Mouse (Mus musculus): ENCODE measurements around the gene Ranbp17. TPM values are rescaled to one million over a fixed set of nuclear protein-coding genes. Genes with fewer than 3 reads are reported as not detected.

Ranbp17 gene
- total and polyA plus RNA-seq, 2 experiments = 0.02 to 0.09 TPM

GRCm38 (mm10) chr11:33201626-33202010, 311.9 kb downstream of the Ranbp17 start:
- Histone ChIP-seq H3K27ac (replicated peaks; ENCODE audit: insufficient read depth, low read depth, low read length) (no peak overlapping the region), H3K4me3 (ENCODE audit: insufficient read depth, low read depth, low read length) (no peak overlapping the region), H3K27me3 (ENCODE audit: control insufficient read depth, insufficient read depth, low read length) (peaks cover 60% of the 10 kb centered on the region), H3K9ac (ENCODE audit: low read depth, low read length) (no peak overlapping the region), H3K4me1 (ENCODE audit: control insufficient read depth, insufficient read depth, low read length) (peaks cover 2% of the 10 kb centered on the region; the same call in 1 of the 2 replicates), H3K36me3 (ENCODE audit: control insufficient read depth, insufficient read depth, low read length) (no peaks in the 10 kb centered on the region), H3K79me2 (ENCODE audit: control insufficient read depth, insufficient read depth, low read length) (no peaks in the 10 kb centered on the region)
- DNase-seq (ENCODE audit: extremely low read depth, low read depth, low spot score) = no peak
- TF ChIP-seq POLR2A (IDR thresholded peaks at IDR 0.05; ENCODE audit: extremely low read depth, insufficient read depth, low read length) (no peak), CTCF (IDR thresholded peaks at IDR 0.05; ENCODE audit: low read depth, low read length) (no peak)
- 6% methylated on average over 19 of the region's 19 CpGs for WGBS

DNA sequence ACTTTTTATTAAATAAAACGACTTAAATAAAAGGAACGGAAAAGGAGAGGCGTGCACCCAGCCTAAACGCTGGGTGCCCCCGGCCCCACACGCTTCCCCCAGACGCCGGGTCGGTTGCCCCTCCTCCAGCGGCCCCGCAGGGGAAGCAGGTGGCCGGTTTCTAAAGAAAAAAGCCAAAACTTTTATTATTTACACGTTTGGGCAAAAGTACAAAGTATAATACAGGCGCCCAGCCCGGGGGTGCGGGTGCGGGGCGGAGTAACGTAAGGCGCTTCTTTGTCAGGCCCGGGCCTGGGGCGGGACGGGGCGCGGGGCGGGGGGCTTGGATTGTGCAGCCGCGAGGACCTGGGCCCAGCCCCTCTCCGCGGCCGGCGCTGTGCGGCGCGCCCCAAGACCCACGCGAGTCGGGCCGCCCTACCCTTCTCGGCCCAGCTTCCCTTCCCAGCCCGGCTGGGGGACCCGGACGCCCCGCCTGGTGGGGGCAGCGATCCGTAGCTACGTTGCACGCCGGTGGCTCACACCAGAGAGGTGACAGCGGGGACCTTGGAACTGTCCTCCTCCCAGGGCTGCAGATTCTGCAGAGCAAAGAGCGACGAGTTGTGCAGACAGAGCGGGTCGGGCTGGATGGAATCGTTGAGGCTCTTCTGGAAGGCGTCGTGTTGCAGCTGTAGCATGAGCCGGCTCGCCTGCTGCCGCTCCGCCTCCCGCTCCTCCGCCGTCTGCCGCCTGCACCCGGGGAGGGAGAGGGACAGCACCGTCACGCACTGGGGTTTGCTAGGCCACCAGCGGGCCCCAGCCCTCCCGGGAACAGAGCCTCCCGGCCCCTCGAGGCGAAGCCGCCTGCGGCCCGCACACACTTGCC, 312.6 kb downstream of the Ranbp17 start:
- H3K4me3 ChIP-seq (ENCODE audit: insufficient read depth, low read depth, low read length) = no peak overlapping the region
- DNase-seq (ENCODE audit: extremely low read depth, low read depth, low spot score) = no peak
- H3K79me2 ChIP-seq (ENCODE audit: control insufficient read depth, insufficient read depth, low read length) = no peaks in the 10 kb centered on the region
- peaks cover 60% of the 10 kb centered on the region for H3K27me3 ChIP-seq (ENCODE audit: control insufficient read depth, insufficient read depth, low read length)
- H3K36me3 ChIP-seq (ENCODE audit: control insufficient read depth, insufficient read depth, low read length) = no peaks in the 10 kb centered on the region
- no peak overlapping the region for H3K27ac ChIP-seq (replicated peaks; ENCODE audit: insufficient read depth, low read depth, low read length)
- H3K9ac ChIP-seq (ENCODE audit: low read depth, low read length) = no peak overlapping the region
- 3% methylated on average over 76 of the region's 76 CpGs for WGBS
- H3K4me1 ChIP-seq (ENCODE audit: control insufficient read depth, insufficient read depth, low read length) = peaks cover 2% of the 10 kb centered on the region; the same call in 1 of the 2 replicates
- no peak for TF ChIP-seq CTCF (IDR thresholded peaks at IDR 0.05; ENCODE audit: low read depth, low read length)
- no peak for TF ChIP-seq POLR2A (IDR thresholded peaks at IDR 0.05; ENCODE audit: extremely low read depth, insufficient read depth, low read length)

DNA sequence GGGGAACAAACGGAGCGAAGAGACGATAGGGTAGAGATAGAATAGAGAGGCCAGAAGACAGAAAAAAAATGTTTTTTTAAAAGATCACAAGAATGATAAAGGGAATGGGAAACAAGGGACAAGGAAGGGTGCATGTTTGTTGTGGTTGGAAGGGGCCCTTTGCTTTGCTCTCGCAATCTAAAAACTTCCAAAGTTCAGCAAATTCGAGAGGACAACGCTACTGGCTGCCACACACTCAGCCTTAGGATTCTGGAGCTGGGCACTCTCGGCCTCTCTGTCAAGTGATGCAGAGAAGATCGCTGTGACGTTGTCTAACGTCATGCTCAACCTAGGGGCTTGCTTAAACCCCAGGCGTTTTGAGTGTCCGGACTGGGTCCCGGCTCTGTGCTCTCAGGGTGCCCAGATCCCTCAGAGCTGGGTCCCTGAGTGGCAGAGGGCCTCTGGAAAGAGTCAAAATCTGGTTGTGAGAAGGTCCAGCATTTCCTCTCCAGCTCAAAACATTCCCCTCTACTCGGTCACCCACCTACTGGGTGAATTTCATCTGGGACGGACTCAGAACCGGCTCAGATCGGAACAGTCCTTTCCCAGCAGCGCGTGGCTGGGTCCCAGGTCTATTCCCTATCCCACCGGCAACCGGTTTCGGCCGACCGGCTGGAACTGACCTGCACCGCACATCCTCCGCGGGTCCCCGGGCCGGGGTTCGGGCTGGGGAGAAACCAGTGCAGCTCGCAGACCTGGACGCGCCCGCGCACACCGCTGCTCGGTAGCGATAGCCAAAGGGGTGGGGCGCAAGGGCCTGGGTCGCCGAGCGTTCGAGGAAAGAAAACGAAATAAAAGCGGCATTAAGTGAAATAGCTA, 313.4 kb downstream of the Ranbp17 start:
- no peak for DNase-seq (ENCODE audit: extremely low read depth, low read depth, low spot score)
- peaks cover 53% of the 10 kb centered on the region for H3K27me3 ChIP-seq (ENCODE audit: control insufficient read depth, insufficient read depth, low read length)
- H3K27ac ChIP-seq (replicated peaks; ENCODE audit: insufficient read depth, low read depth, low read length) = no peak overlapping the region
- no peak for TF ChIP-seq CTCF (IDR thresholded peaks at IDR 0.05; ENCODE audit: low read depth, low read length)
- peaks cover 2% of the 10 kb centered on the region; the same call in 1 of the 2 replicates for H3K4me1 ChIP-seq (ENCODE audit: control insufficient read depth, insufficient read depth, low read length)
- H3K79me2 ChIP-seq (ENCODE audit: control insufficient read depth, insufficient read depth, low read length) = no peaks in the 10 kb centered on the region
- H3K4me3 ChIP-seq (ENCODE audit: insufficient read depth, low read depth, low read length) = no peak overlapping the region
- H3K9ac ChIP-seq (ENCODE audit: low read depth, low read length) = no peak overlapping the region
- 3% methylated on average over 45 of the region's 45 CpGs for WGBS
- H3K36me3 ChIP-seq (ENCODE audit: control insufficient read depth, insufficient read depth, low read length) = no peaks in the 10 kb centered on the region

DNA sequence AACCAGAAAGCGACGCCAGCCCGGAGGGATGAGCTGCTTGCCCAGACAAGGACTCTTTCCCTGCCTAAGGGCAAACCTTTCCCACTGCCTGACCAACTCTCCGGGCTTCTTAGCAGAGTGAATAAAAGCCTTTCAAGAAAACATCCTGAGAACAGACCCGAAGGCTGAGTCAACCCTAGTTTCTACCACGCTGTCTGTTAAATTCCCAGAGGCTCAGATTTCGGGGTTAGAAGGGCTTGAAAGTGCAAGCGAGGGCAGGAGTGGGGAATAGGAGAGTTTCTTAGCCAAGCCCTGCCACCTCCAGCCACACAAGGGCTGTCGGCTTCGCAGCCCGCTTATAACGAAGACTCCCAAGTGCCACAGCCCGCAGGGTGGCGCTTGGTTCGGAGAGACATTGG, 314.4 kb downstream of the Ranbp17 start:
- Histone ChIP-seq H3K27ac (replicated peaks; ENCODE audit: insufficient read depth, low read depth, low read length) (no peak overlapping the region), H3K4me3 (ENCODE audit: insufficient read depth, low read depth, low read length) (no peak overlapping the region), H3K4me1 (ENCODE audit: control insufficient read depth, insufficient read depth, low read length) (peaks cover 2% of the 10 kb centered on the region; the same call in 1 of the 2 replicates), H3K9ac (ENCODE audit: low read depth, low read length) (no peak overlapping the region), H3K27me3 (ENCODE audit: control insufficient read depth, insufficient read depth, low read length) (peaks cover 48% of the 10 kb centered on the region), H3K79me2 (ENCODE audit: control insufficient read depth, insufficient read depth, low read length) (no peaks in the 10 kb centered on the region), H3K36me3 (ENCODE audit: control insufficient read depth, insufficient read depth, low read length) (no peaks in the 10 kb centered on the region)
- TF ChIP-seq POLR2A (IDR thresholded peaks at IDR 0.05; ENCODE audit: extremely low read depth, insufficient read depth, low read length) (no peak), CTCF (IDR thresholded peaks at IDR 0.05; ENCODE audit: low read depth, low read length) (no peak)
- WGBS = 8% methylated on average over 15 of the region's 15 CpGs
- DNase-seq (ENCODE audit: extremely low read depth, low read depth, low spot score) = no peak

- WGBS = 25% methylated on average over 22 of the region's 22 CpGs
These were observed 315.0 kb downstream of the Ranbp17 start for GRCm38 (mm10) chr11:33198351-33199116.

More at GRCm38 (mm10) chr11:33198351-33199116, 315.0 kb downstream of the Ranbp17 start:
- H3K27ac ChIP-seq (replicated peaks; ENCODE audit: insufficient read depth, low read depth, low read length) = no peak overlapping the region
- H3K79me2 ChIP-seq (ENCODE audit: control insufficient read depth, insufficient read depth, low read length) = no peaks in the 10 kb centered on the region
- H3K4me3 ChIP-seq (ENCODE audit: insufficient read depth, low read depth, low read length) = no peak overlapping the region
- H3K36me3 ChIP-seq (ENCODE audit: control insufficient read depth, insufficient read depth, low read length) = no peaks in the 10 kb centered on the region
- H3K9ac ChIP-seq (ENCODE audit: low read depth, low read length) = no peak overlapping the region
- TF ChIP-seq POLR2A (IDR thresholded peaks at IDR 0.05; ENCODE audit: extremely low read depth, insufficient read depth, low read length) = no peak
- TF ChIP-seq CTCF (IDR thresholded peaks at IDR 0.05; ENCODE audit: low read depth, low read length) = no peak
- H3K4me1 ChIP-seq (ENCODE audit: control insufficient read depth, insufficient read depth, low read length) = peaks cover 2% of the 10 kb centered on the region; the same call in 1 of the 2 replicates
- no peak for DNase-seq (ENCODE audit: extremely low read depth, low read depth, low spot score)
- peaks cover 49% of the 10 kb centered on the region for H3K27me3 ChIP-seq (ENCODE audit: control insufficient read depth, insufficient read depth, low read length)
